Mouse (Mus musculus) limb, embryonic 14.5 days (tissue): ENCODE measurements around the gene Atp6v0a4. TPM values are rescaled to one million over a fixed set of nuclear protein-coding genes. Genes with fewer than 3 reads are reported as not detected.

Experiments
- ATAC-seq: fragments of 200-750 bp; cut with Nextera tagmentation; 2 replicates; pipeline ENCODE4 v1.8.0; 2017; ENCODE audit warnings: low read depth, moderate number of reproducible peaks, moderate TSS enrichment; ENCODE audit not compliant: low FRiP score
- DNase-seq: peaks from one replicate; pipeline ENCODE4 v3.0.0-alpha.2; 2015; ENCODE audit warnings: low spot score
- H3K27ac ChIP-seq: fragments of 300-500 bp; sonication (generic); replicated peaks from 2 replicates; pipeline ENCODE4 v1.5.1; 2014; ENCODE audit warnings: low read depth, mild to moderate bottlenecking, low read length, moderate library complexity, mixed read lengths
- H3K27me3 ChIP-seq: fragments of 300-500 bp; sonication (generic); 2 replicates; pipeline ENCODE4 v1.6.1; 2014; ENCODE audit warnings: low read length, mixed read lengths; ENCODE audit not compliant: control insufficient read depth, insufficient read depth
- H3K36me3 ChIP-seq: fragments of 300-500 bp; sonication (generic); 2 replicates; pipeline ENCODE4 v1.6.1; 2014; ENCODE audit warnings: mild to moderate bottlenecking, low read length, moderate library complexity, mixed read lengths; ENCODE audit not compliant: control insufficient read depth, insufficient read depth
- H3K4me1 ChIP-seq: fragments of 300-500 bp; sonication (generic); 2 replicates; pipeline ENCODE4 v1.6.1; 2014; ENCODE audit warnings: antibody characterized with exemption, low read length, mixed read lengths; ENCODE audit not compliant: control insufficient read depth, insufficient read depth
- H3K4me2 ChIP-seq: fragments of 300-500 bp; sonication (generic); replicated peaks from 2 replicates; pipeline ENCODE4 v1.6.1; 2014; ENCODE audit warnings: low read depth, mild to moderate bottlenecking, low read length, moderate library complexity; ENCODE audit not compliant: severe bottlenecking
- H3K4me3 ChIP-seq: fragments of 300-500 bp; sonication (generic); replicated peaks from 2 replicates; pipeline ENCODE4 v1.5.1; 2014; ENCODE audit warnings: low read length
- H3K9ac ChIP-seq: fragments of 300-500 bp; sonication (generic); 2 replicates; pipeline ENCODE4 v1.6.1; 2014; ENCODE audit warnings: mild to moderate bottlenecking, low read depth, low read length, moderate library complexity; ENCODE audit not compliant: severe bottlenecking
- H3K9me3 ChIP-seq: fragments of 300-500 bp; sonication (generic); 2 replicates; pipeline ENCODE4 v1.6.1; 2016; ENCODE audit warnings: low read length; ENCODE audit not compliant: control insufficient read depth
- POLR2A ChIP-seq: fragments of 200-500 bp; IDR thresholded peaks from 2 replicates; pipeline ENCODE4 v1.8.0; 2012; ENCODE audit warnings: inconsistent platforms, mild to moderate bottlenecking, moderate library complexity, borderline replicate concordance; ENCODE audit not compliant: insufficient read depth, insufficient read length; ENCODE audit errors: extremely low read depth
- WGBS: fragments of 180-500 bp; shearing (Covaris S2); extraction: QIAGEN DNeasy Blood & Tissue Kit; methylation state at CpG from one replicate; pipeline ENCODE4 v1.1.7; 2014; 5-methylcytosine and 5-hydroxymethylcytosine counted together
- polyA plus RNA-seq, 2 experiments: library from polyadenylated mRNA; depleted of rRNA in 1 of 2; stranded (reverse) in 1 of 2; unstranded in 1 of 2; fragments of >200 nt; fragmentation: Nextera tagmentation in 1 of 2; extraction: Ambion mirVana in 1 of 2; gene quantifications; 2 replicates each; pipeline versions ENCODE4 v1.2.1 to v1.2.3; 2012 to 2014

Gene Atp6v0a4
- polyA plus RNA-seq (2012; rRNA removed), result 1.9 and 2.2 TPM in 2 replicates
- 1.4 and 1.8 TPM in 2 replicates for polyA plus RNA-seq (2014; fragmentation: Nextera tagmentation; extraction: Ambion mirVana)

GRCm38 (mm10) chr6:38124207-38124835 lies at the start of gene Atp6v0a4:
Gene Atp6v0a4 (minus strand): TSS chr6:38124586.
- H3K9ac ChIP-seq, result no peak within 1 kb of the TSS
- peaks cover 30% of the 10 kb centered on the region for H3K36me3 ChIP-seq
- H3K4me2 ChIP-seq, result no peak within 1 kb of the TSS
- peaks cover 11% of the 10 kb centered on the region; the same call in 1 of the 2 replicates for H3K4me1 ChIP-seq
- DNase-seq, result peak; percentile 7
- H3K4me3 ChIP-seq, result no peak within 1 kb of the TSS
- H3K27ac ChIP-seq, result no peak within 1 kb of the TSS
- 50% methylated on average over 7 of the region's 7 CpGs for WGBS
- no peaks in the 10 kb centered on the region for H3K9me3 ChIP-seq
- no peak for ATAC-seq
- H3K27me3 ChIP-seq, result no peaks in the 10 kb centered on the region
- no peak for TF ChIP-seq POLR2A

- Histone ChIP-seq H3K27ac (peak overlapping the region; percentile 75), H3K4me2 (no peak overlapping the region), H3K9ac (no peak overlapping the region), H3K36me3 (peaks cover 38% of the 10 kb centered on the region), H3K9me3 (no peaks in the 10 kb centered on the region), H3K27me3 (no peaks in the 10 kb centered on the region), H3K4me3 (no peak overlapping the region), H3K4me1 (peaks cover 18% of the 10 kb centered on the region)
- DNase-seq (peak; percentile 33), ATAC-seq (peak; percentile 45)
- no peak for TF ChIP-seq POLR2A
- WGBS, result 24% methylated on average over 6 of the region's 6 CpGs
These were observed 41.0 kb upstream of the Atp6v0a4 start for GRCm38 (mm10) chr6:38165385-38165784.

GRCm38 (mm10) chr6:38164705-38165104 lies 40.3 kb upstream of the Atp6v0a4 start:
- Histone ChIP-seq H3K36me3 (peaks cover 33% of the 10 kb centered on the region), H3K9ac (no peak overlapping the region), H3K4me3 (no peak overlapping the region), H3K27ac (peak overlapping the region; percentile 75; the same call in 1 of the 2 replicates), H3K9me3 (no peaks in the 10 kb centered on the region), H3K4me1 (peaks cover 19% of the 10 kb centered on the region), H3K27me3 (no peaks in the 10 kb centered on the region), H3K4me2 (no peak overlapping the region)
- TF ChIP-seq POLR2A, result no peak
- ATAC-seq, result 0 out of 2 replicates have a peak, but pooled peaks have one; percentile 11
- 75% methylated on average over 6 of the region's 6 CpGs for WGBS
- no peak for DNase-seq

- Histone ChIP-seq H3K9me3 (no peaks in the 10 kb centered on the region), H3K4me2 (no peak overlapping the region), H3K4me1 (peaks cover 19% of the 10 kb centered on the region), H3K27me3 (no peaks in the 10 kb centered on the region), H3K27ac (no peak overlapping the region), H3K36me3 (peaks cover 26% of the 10 kb centered on the region), H3K4me3 (no peak overlapping the region), H3K9ac (no peak overlapping the region)
- TF ChIP-seq POLR2A, result no peak
- WGBS, result 48% methylated on average over 14 of the region's 14 CpGs
- DNase-seq (no peak), ATAC-seq (no peak)
These were observed 38.6 kb upstream of the Atp6v0a4 start for GRCm38 (mm10) chr6:38162825-38163504.

GRCm38 (mm10) chr6:38160556-38160955 lies 36.2 kb upstream of the Atp6v0a4 start:
- ATAC-seq, result no peak
- Histone ChIP-seq H3K9ac (no peak overlapping the region), H3K9me3 (no peaks in the 10 kb centered on the region), H3K36me3 (peaks cover 24% of the 10 kb centered on the region), H3K27me3 (no peaks in the 10 kb centered on the region), H3K4me3 (no peak overlapping the region), H3K27ac (no peak overlapping the region; the same call in 1 of the 2 replicates), H3K4me1 (peaks cover 16% of the 10 kb centered on the region), H3K4me2 (no peak overlapping the region)
- DNase-seq, result no peak
- 56% methylated on average over 2 of the region's 2 CpGs for WGBS
- TF ChIP-seq POLR2A, result no peak
